Mouse (Mus musculus) hematopoietic multipotent progenitor cell, adult 10-12 weeks (in vitro differentiated cells): ENCODE measurements around the gene Vmn1r93. TPM values are rescaled to one million over a fixed set of nuclear protein-coding genes. Genes with fewer than 3 reads are reported as not detected.

Experiments used
- polyA plus RNA-seq: library from polyadenylated mRNA; stranded (reverse); fragments of >175 nt; gene quantifications from 2 replicates; pipeline ENCODE4 v1.2.3, GENCODE M21; 2012; ENCODE audit warnings: low replicate concordance

Gene Vmn1r93
- polyA plus RNA-seq = not detected in 2 replicates

GRCm38 (mm10) chr7:20138988-20139387, at the start of gene Vmn1r93:
Gene Vmn1r93 (minus strand): TSS chr7:20139088.

GRCm38 (mm10) chr7:20168277-20168676, 29.4 kb upstream of the Vmn1r93 start, which contains the start of gene Vmn1r94:
Gene Vmn1r94 (minus strand): TSS chr7:20168377.

GRCm38 (mm10) chr7:20122479-20122878, 16.4 kb downstream of the Vmn1r93 start, which contains the start of gene Gm16442:
Gene Gm16442 (minus strand): TSS chr7:20122579.

GRCm38 (mm10) chr7:20099380-20099779, 39.5 kb downstream of the Vmn1r93 start, which contains the start of gene Vmn1r91:
Gene Vmn1r91 (plus strand): TSS chr7:20099680.

Other genes with a start within 250 kb of the Vmn1r93 start
- 2.9 and 3.6 TPM in 2 replicates for gene Pvr, start 217.9 kb downstream of the Vmn1r93 start, polyA plus RNA-seq
- gene Igsf23, start 188.3 kb downstream of the Vmn1r93 start, polyA plus RNA-seq = 0.71 and 3.1 TPM in 2 replicates
- gene Ceacam20, start 173.7 kb downstream of the Vmn1r93 start, polyA plus RNA-seq = not detected in 2 replicates
- not detected in 2 replicates for gene Nlrp9b, start 147.6 kb downstream of the Vmn1r93 start, polyA plus RNA-seq
- not detected in 2 replicates for gene Vmn1r91, start 39.4 kb downstream of the Vmn1r93 start, polyA plus RNA-seq
- gene Gm16442, start 16.5 kb downstream of the Vmn1r93 start, polyA plus RNA-seq = not detected in 2 replicates
- not detected in 2 replicates for gene Vmn1r94, start 29.3 kb upstream of the Vmn1r93 start, polyA plus RNA-seq
- gene Vmn1r95, start 54.6 kb upstream of the Vmn1r93 start, polyA plus RNA-seq = not detected in 2 replicates
- gene Gm6164, start 66.5 kb upstream of the Vmn1r93 start, polyA plus RNA-seq = not detected in 2 replicates
- gene Gm4498, start 94.7 kb upstream of the Vmn1r93 start, polyA plus RNA-seq = not detected in 2 replicates
- gene Gm5890, start 123.7 kb upstream of the Vmn1r93 start, polyA plus RNA-seq = not detected in 2 replicates
- not detected in 2 replicates for gene Gm4133, start 195.0 kb upstream of the Vmn1r93 start, polyA plus RNA-seq
- not detected in 2 replicates for gene Gm5728, start 236.3 kb upstream of the Vmn1r93 start, polyA plus RNA-seq